Mouse (Mus musculus): ENCODE measurements around the gene Adam6b.

DNA sequence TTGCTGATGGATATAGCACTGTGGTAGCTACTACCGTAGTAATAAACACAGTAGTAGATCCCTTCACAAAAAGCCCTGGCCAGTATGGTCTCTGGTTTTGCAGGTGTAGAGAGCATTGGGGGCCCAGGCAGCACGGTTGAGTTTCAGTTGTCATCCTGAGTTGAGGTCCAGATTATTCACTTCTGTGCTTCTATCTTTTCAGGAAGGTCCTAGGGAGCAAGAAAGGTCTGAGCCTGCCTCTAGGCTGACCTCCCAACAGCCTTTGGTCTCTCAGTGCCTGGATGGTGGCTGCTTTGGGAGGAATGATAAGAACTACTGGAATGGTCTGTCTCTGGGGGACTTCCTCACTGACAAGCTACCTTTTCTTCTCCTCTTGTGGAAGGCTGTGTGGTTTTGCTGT lies 7.2 kb upstream of the Adam6b start:
- no peak; the same call in 1 of the 2 replicates for TF ChIP-seq POLR2A (IDR thresholded peaks at IDR 0.05; ENCODE audit: low read depth, low read length)
- no peak for TF ChIP-seq ZKSCAN1 (IDR thresholded peaks at IDR 0.05; ENCODE audit: borderline replicate concordance, low read depth, low read length)
- TF ChIP-seq EP300 (IDR thresholded peaks at IDR 0.05; ENCODE audit: low read length) = no peak
- no peak for TF ChIP-seq HCFC1 (IDR thresholded peaks at IDR 0.05; ENCODE audit: low read depth, low read length)
- no peak for TF ChIP-seq POLR2AphosphoS2 (IDR thresholded peaks at IDR 0.05; ENCODE audit: low read depth, low read length)
- no peak for TF ChIP-seq USF1 (IDR thresholded peaks at IDR 0.05; ENCODE audit: low read depth, low read length)
- TF ChIP-seq CTCF (conservative IDR thresholded peaks at IDR 0.05 in 1 of 2, IDR thresholded peaks at IDR 0.05 in 1 of 2; ENCODE audit: low read depth in 2 of 2, low read length in 2 of 2) = no peak
- TF ChIP-seq IRF4 (IDR thresholded peaks at IDR 0.05; ENCODE audit: low read depth, low read length) = no peak
- TF ChIP-seq MAZ (IDR thresholded peaks at IDR 0.05; ENCODE audit: low read depth, low read length) = no peak
- TF ChIP-seq ZNF384 (IDR thresholded peaks at IDR 0.05; ENCODE audit: low read depth, low read length) = no peak
- no peak for TF ChIP-seq TCF12 (IDR thresholded peaks at IDR 0.05; ENCODE audit: low read depth, low read length)
